Mouse (Mus musculus) frontal cortex, postnatal 25 days (tissue): Measurements from ENCODE around the gene Mrpl39.

Experiments
- DNase-seq, 2 experiments: peaks; one replicate each; pipeline ENCODE4 v3.0.0; 2022; ENCODE audit warnings: low spot score in 2 of 2

Gene Mrpl39

GRCm38 (mm10) chr16:84735166-84736105 lies at the start of gene Mrpl39:
TSS of gene Mrpl39 (minus strand) at chr16:84735742.
- DNase-seq, result peak; percentile 97 to 98

- no peak for DNase-seq
Observed at GRCm38 (mm10) chr16:84784966-84785365, 49.4 kb upstream of the Mrpl39 start.

- no peak for DNase-seq
Observed at GRCm38 (mm10) chr16:84783279-84783678, 47.7 kb upstream of the Mrpl39 start.

- no peak for DNase-seq
Observed at GRCm38 (mm10) chr16:84779718-84780117, 44.2 kb upstream of the Mrpl39 start.

- DNase-seq, result no peak
Observed at GRCm38 (mm10) chr16:84778861-84779630, 43.5 kb upstream of the Mrpl39 start.

GRCm38 (mm10) chr16:84778431-84778830 lies 42.9 kb upstream of the Mrpl39 start:
- no peak for DNase-seq

- no peak for DNase-seq
Observed at GRCm38 (mm10) chr16:84776089-84776784, 40.7 kb upstream of the Mrpl39 start.

GRCm38 (mm10) chr16:84775356-84775755 lies 39.8 kb upstream of the Mrpl39 start:
- no peak for DNase-seq

- peak; percentile 34 to 39 for DNase-seq
Observed at GRCm38 (mm10) chr16:84774761-84775231, 39.3 kb upstream of the Mrpl39 start.

- peak; percentile 20 to 36 for DNase-seq
Observed at GRCm38 (mm10) chr16:84774003-84774703, 38.6 kb upstream of the Mrpl39 start, which contains the start of gene Jam2. TSS of gene Jam2 (plus strand) at chr16:84774123.

- no peak for DNase-seq
Observed at GRCm38 (mm10) chr16:84773268-84773861, 37.8 kb upstream of the Mrpl39 start.

GRCm38 (mm10) chr16:84772496-84773267 lies 37.1 kb upstream of the Mrpl39 start:
- DNase-seq, result no peak

- DNase-seq, result no peak
Observed at GRCm38 (mm10) chr16:84771461-84771860, 35.9 kb upstream of the Mrpl39 start.

- no peak for DNase-seq
Observed at GRCm38 (mm10) chr16:84770891-84771290, 35.3 kb upstream of the Mrpl39 start.

GRCm38 (mm10) chr16:84769619-84770464 lies 34.3 kb upstream of the Mrpl39 start:
- DNase-seq, result no peak

GRCm38 (mm10) chr16:84769182-84769581 lies 33.6 kb upstream of the Mrpl39 start:
- DNase-seq, result no peak

GRCm38 (mm10) chr16:84767956-84768355 lies 32.4 kb upstream of the Mrpl39 start:
- no peak for DNase-seq

GRCm38 (mm10) chr16:84745721-84746306 lies 10.3 kb upstream of the Mrpl39 start:
- DNase-seq, result no peak
